Mouse (Mus musculus) ES-Bruce4 (cell line): ENCODE data around the gene Gm39653.
"Not testable (repeated sequence)": the region's sequence is repeated elsewhere in the genome, so short reads cannot be mapped to it uniquely, and the experiment has no call there.

Experiments
- CTCF ChIP-seq: IDR thresholded peaks from one replicate; pipeline ENCODE4 v1.8.1; 2011; ENCODE audit warnings: low read depth, low read length
- EP300 ChIP-seq: IDR thresholded peaks from 2 replicates; pipeline ENCODE4 v1.6.1; 2011; ENCODE audit warnings: low read depth, low read length; ENCODE audit not compliant: insufficient read depth
- POLR2A ChIP-seq: IDR thresholded peaks from one replicate; pipeline ENCODE4 v1.8.1; 2011; ENCODE audit warnings: low read length; ENCODE audit not compliant: insufficient read depth

GRCm38 (mm10) chr1:63630390-63630789 lies 14.6 kb downstream of the Gm39653 start:
- TF ChIP-seq CTCF, EP300, POLR2A: not testable (repeated sequence)
